ENCODE assay signal across 8 mouse cellular contexts in genomic region chr3:88834951-88835491, GRCm38 (mm10). TPM values are rescaled to one million over a fixed set of nuclear protein-coding genes. Genes with fewer than 3 reads are reported as not detected.
DNase-seq lines count a peak whose midpoint lies in the region; ATAC-seq and TF ChIP-seq lines count a peak whose summit lies in the region.
"Not testable (repeated sequence)": the region's sequence is repeated elsewhere in the genome, so short reads cannot be mapped to it uniquely, and the experiment has no call there.

TSS of gene Gon4l (plus strand) at chr3:88835231.

- TF ChIP-seq POLR2A in limb, embryonic 14.5 days (IDR thresholded peaks at IDR 0.05; ENCODE audit: borderline replicate concordance, extremely low read depth, insufficient read depth, insufficient read length), result not testable (repeated sequence)

- peak within 1 kb of the TSS; percentile 78 for H3K27ac ChIP-seq in brown adipose tissue, adult 24 weeks (replicated peaks; ENCODE audit: low read depth, low read length)
- H3K27ac ChIP-seq in heart, embryonic 13.5 days (replicated peaks), result peak within 1 kb of the TSS; percentile 61; the same call in 1 of the 2 replicates
- H3K27ac ChIP-seq in kidney, embryonic 15.5 days, result peak within 1 kb of the TSS; percentile 68
- peak within 1 kb of the TSS; percentile 74 for H3K27ac ChIP-seq in limb, embryonic 14.5 days (replicated peaks; ENCODE audit: low read depth, low read length)
- H3K27ac ChIP-seq in midbrain, embryonic 14.5 days (replicated peaks; ENCODE audit: low read depth, low read length), result peak within 1 kb of the TSS; percentile 81

- not testable (repeated sequence) for H3K27me3 ChIP-seq in heart, embryonic 13.5 days (replicated peaks); kidney, embryonic 15.5 days; limb, embryonic 14.5 days (ENCODE audit: control insufficient read depth, insufficient read depth, low read length); midbrain, embryonic 14.5 days (ENCODE audit: control insufficient read depth, insufficient read depth, low read length); splenic B cell, adult 2 months (ENCODE audit: control insufficient read depth, insufficient read depth, low read length, poor library complexity, severe bottlenecking)

- not testable (repeated sequence) for H3K9me3 ChIP-seq in heart, embryonic 13.5 days; kidney, embryonic 15.5 days (replicated peaks); limb, embryonic 14.5 days (ENCODE audit: control insufficient read depth, low read length); midbrain, embryonic 14.5 days (ENCODE audit: control insufficient read depth, low read length)

- H3K4me1 ChIP-seq in brown adipose tissue, adult 24 weeks (ENCODE audit: control insufficient read depth, insufficient read depth, insufficient read length, low read length); heart, embryonic 13.5 days; kidney, embryonic 15.5 days; limb, embryonic 14.5 days (ENCODE audit: control insufficient read depth, insufficient read depth, low read length); midbrain, embryonic 14.5 days (ENCODE audit: control insufficient read depth, insufficient read depth, low read length): not testable (repeated sequence)

- 3% methylated on average over 31 of the region's 39 CpGs for WGBS in heart, embryonic 13.5 days
- WGBS in kidney, embryonic 15.5 days, result 2% methylated on average over 32 of the region's 39 CpGs
- WGBS in limb, embryonic 14.5 days, result 5% methylated on average over 19 of the region's 39 CpGs
- 4% methylated on average over 19 of the region's 39 CpGs for WGBS in midbrain, embryonic 14.5 days

- H3K36me3 ChIP-seq in heart, embryonic 13.5 days, result peaks cover 15% of the 10 kb centered on the region
- H3K36me3 ChIP-seq in kidney, embryonic 15.5 days, result peaks cover 13% of the 10 kb centered on the region
- H3K36me3 ChIP-seq in limb, embryonic 14.5 days (ENCODE audit: control insufficient read depth, insufficient read depth, low read length), result peaks cover 13% of the 10 kb centered on the region; the same call in 1 of the 2 replicates
- peaks cover 10% of the 10 kb centered on the region for H3K36me3 ChIP-seq in midbrain, embryonic 14.5 days (ENCODE audit: control insufficient read depth, insufficient read depth, low read length)
- H3K36me3 ChIP-seq in splenic B cell, adult 2 months (ENCODE audit: control insufficient read depth, insufficient read depth, low read length, poor library complexity, severe bottlenecking), result not testable (repeated sequence)

- DNase-seq in CD8-positive naive resting alpha-beta T cell, adult 2 months (ENCODE audit: low read depth in 2 of 2, low spot score in 2 of 2), result peak; percentile 11 to 35
- peak; percentile 15 for DNase-seq in fibroblast of lung, adult 2 months (ENCODE audit: low read depth)
- DNase-seq in limb, embryonic 14.5 days (ENCODE audit: low spot score), result peak; percentile 13
- DNase-seq in midbrain, embryonic 14.5 days, result peak; percentile 65
- peak; percentile 77 for DNase-seq in splenic B cell, adult 2 months (ENCODE audit: low read depth, low spot score)

- peak within 1 kb of the TSS; percentile 77 for H3K9ac ChIP-seq in heart, embryonic 13.5 days
- not testable (repeated sequence) for H3K9ac ChIP-seq in kidney, embryonic 15.5 days; midbrain, embryonic 14.5 days (replicated peaks; ENCODE audit: low read length)
- peak within 1 kb of the TSS; percentile 36; the same call in 1 of the 2 replicates for H3K9ac ChIP-seq in limb, embryonic 14.5 days (ENCODE audit: low read depth, low read length, severe bottlenecking)

- peak within 1 kb of the TSS; percentile 63 for H3K4me2 ChIP-seq in heart, embryonic 13.5 days
- H3K4me2 ChIP-seq in kidney, embryonic 15.5 days, result peak within 1 kb of the TSS; percentile 51
- H3K4me2 ChIP-seq in limb, embryonic 14.5 days (replicated peaks; ENCODE audit: low read depth, low read length, severe bottlenecking), result peak within 1 kb of the TSS; percentile 39
- H3K4me2 ChIP-seq in midbrain, embryonic 14.5 days (ENCODE audit: low read length), result peak within 1 kb of the TSS; percentile 45

- H3K4me3 ChIP-seq in brown adipose tissue, adult 24 weeks (ENCODE audit: insufficient read depth, low read depth, low read length), result peak within 1 kb of the TSS; percentile 64
- H3K4me3 ChIP-seq in heart, embryonic 13.5 days, result peak within 1 kb of the TSS; percentile 50
- peak within 1 kb of the TSS; percentile 46 for H3K4me3 ChIP-seq in kidney, embryonic 15.5 days (replicated peaks)
- H3K4me3 ChIP-seq in limb, embryonic 14.5 days (replicated peaks; ENCODE audit: low read length), result peak within 1 kb of the TSS; percentile 32
- H3K4me3 ChIP-seq in midbrain, embryonic 14.5 days (replicated peaks; ENCODE audit: low read depth, low read length), result peak within 1 kb of the TSS; percentile 31

- peak; percentile 42; the same call in 1 of the 2 replicates for ATAC-seq in heart, embryonic 13.5 days (ENCODE audit: extremely low read depth, insufficient number of reproducible peaks, low FRiP score, low TSS enrichment)
- peak; percentile 67 for ATAC-seq in kidney, embryonic 15.5 days (replicated peaks; ENCODE audit: low FRiP score)
- peak; percentile 86 for ATAC-seq in limb, embryonic 14.5 days (ENCODE audit: low FRiP score, low read depth)
- peak; percentile 50 for ATAC-seq in midbrain, embryonic 14.5 days (ENCODE audit: low FRiP score, low TSS enrichment)

RNA-seq across cellular contexts. Expression of gene Gon4l, which starts in this region (rescaled TPM):
- polyA plus RNA-seq in brown adipose tissue, adult 24 weeks (2012; ENCODE audit: insufficient read depth, insufficient read length, missing spikeins), result 6.3 and 9.2 TPM in 2 replicates
- polyA plus RNA-seq in heart, embryonic 13.5 days (2015; fragmentation: Nextera tagmentation; extraction: Ambion mirVana), result 6.4 and 7.4 TPM in 2 replicates
- 11.6 and 11.7 TPM in 2 replicates for polyA plus RNA-seq in kidney, embryonic 15.5 days (2015; fragmentation: Nextera tagmentation; extraction: Ambion mirVana)
- 29.0 and 29.9 TPM in 2 replicates for polyA plus RNA-seq in limb, embryonic 14.5 days (2012; rRNA removed)
- 14.2 and 15.9 TPM in 2 replicates for polyA plus RNA-seq in limb, embryonic 14.5 days (2014; fragmentation: Nextera tagmentation; extraction: Ambion mirVana)
- polyA plus RNA-seq in midbrain, embryonic 14.5 days (2014; fragmentation: Nextera tagmentation; extraction: Ambion mirVana), result 14.4 and 18.3 TPM in 2 replicates

Comparison
In these comparisons a context has a peak if more than half of its experiments do, and no peak if none do; other contexts are left out.
1. Peak in every context shown above with its lines: DNase-seq, ATAC-seq, H3K4me3 ChIP-seq and H3K27ac ChIP-seq.
2. DNase-seq: peak in every context shown above with its lines; median percentile 77 in splenic B cell, adult 2 months; 65 in midbrain, embryonic 14.5 days; 23 in CD8-positive naive resting alpha-beta T cell, adult 2 months; 15 in fibroblast of lung, adult 2 months; 13 in limb, embryonic 14.5 days.